Mouse (Mus musculus): ENCODE measurements around the gene Timm44.

GRCm38 (mm10) chr8:4319573-4319872, 43.8 kb upstream of the Timm44 start:
- TF ChIP-seq POLR2A (IDR thresholded peaks at IDR 0.05; ENCODE audit: insufficient read depth, low read depth, low read length) (no peak), CTCF (IDR thresholded peaks at IDR 0.05) (no peak)

Data from heart, adult 2 months (tissue).